Mouse (Mus musculus): Measurements from ENCODE around the gene Myom1. TPM values are rescaled to one million over a fixed set of nuclear protein-coding genes. Genes with fewer than 3 reads are reported as not detected.
A peak's percentile ranks its signal among the peaks of the same experiment; 100 is the strongest.

Gene Myom1
- polyA plus RNA-seq, 1 experiment from 2014 or later, result 1.3 TPM

DNA sequence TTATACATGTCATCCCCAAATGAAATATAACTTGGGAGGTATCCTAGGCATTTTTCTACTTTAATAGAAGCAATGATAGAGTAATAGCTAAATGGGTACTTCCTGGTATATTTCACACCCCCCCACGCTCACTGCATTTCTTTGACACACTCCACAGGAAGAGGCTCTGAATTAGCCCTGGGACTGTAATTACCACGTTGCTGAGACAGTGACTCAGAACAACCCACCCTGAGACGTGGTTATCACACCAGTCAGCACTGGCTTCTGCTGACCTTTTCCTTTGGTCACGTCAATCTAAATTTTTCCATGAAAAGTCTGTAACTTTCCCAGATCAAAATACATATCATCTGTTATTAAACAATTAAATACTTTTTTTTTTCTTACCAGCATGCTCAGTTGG, 72.0 kb downstream of the Myom1 start:
- no peak overlapping the region for H3K27ac ChIP-seq
- H3K9ac ChIP-seq, result no peak overlapping the region
- no peak overlapping the region for H3K4me2 ChIP-seq
- ATAC-seq, result no peak
- H3K4me1 ChIP-seq, result no peaks in the 10 kb centered on the region
- 65% methylated on average over 4 of the region's 4 CpGs for WGBS
- no peak overlapping the region for H3K4me3 ChIP-seq
- H3K36me3 ChIP-seq (ENCODE audit: poor library complexity, severe bottlenecking), result no peaks in the 10 kb centered on the region
- no peaks in the 10 kb centered on the region for H3K27me3 ChIP-seq
- no peaks in the 10 kb centered on the region for H3K9me3 ChIP-seq (replicated peaks)

DNA sequence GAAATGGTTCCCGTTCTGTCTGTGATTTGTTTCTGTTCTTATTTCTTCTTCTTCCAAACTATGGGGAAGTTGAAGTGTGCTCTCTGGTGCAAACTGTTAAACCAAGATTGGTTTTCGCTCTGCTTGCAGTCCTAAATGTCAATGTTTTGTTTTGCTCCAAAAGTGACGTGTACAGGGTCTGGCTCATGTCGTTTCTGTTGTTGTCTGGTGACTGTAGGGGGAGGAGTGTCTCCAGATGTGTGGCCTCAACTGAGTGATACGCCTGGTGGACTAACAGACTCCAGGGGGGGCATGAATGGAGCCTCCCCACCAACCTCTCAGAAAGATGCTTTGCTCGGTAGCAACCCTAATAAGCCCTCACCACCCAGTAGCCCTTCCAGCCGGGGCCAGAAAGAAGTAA, 79.6 kb downstream of the Myom1 start:
- no peak overlapping the region for H3K9ac ChIP-seq
- no peaks in the 10 kb centered on the region for H3K36me3 ChIP-seq (ENCODE audit: poor library complexity, severe bottlenecking)
- H3K9me3 ChIP-seq (replicated peaks), result no peaks in the 10 kb centered on the region
- no peaks in the 10 kb centered on the region for H3K4me1 ChIP-seq
- H3K27ac ChIP-seq, result no peak overlapping the region
- no peak overlapping the region for H3K4me3 ChIP-seq
- H3K27me3 ChIP-seq, result no peaks in the 10 kb centered on the region
- no peak overlapping the region for H3K4me2 ChIP-seq
- WGBS, result 67% methylated on average over 7 of the region's 7 CpGs
- ATAC-seq, result no peak

DNA sequence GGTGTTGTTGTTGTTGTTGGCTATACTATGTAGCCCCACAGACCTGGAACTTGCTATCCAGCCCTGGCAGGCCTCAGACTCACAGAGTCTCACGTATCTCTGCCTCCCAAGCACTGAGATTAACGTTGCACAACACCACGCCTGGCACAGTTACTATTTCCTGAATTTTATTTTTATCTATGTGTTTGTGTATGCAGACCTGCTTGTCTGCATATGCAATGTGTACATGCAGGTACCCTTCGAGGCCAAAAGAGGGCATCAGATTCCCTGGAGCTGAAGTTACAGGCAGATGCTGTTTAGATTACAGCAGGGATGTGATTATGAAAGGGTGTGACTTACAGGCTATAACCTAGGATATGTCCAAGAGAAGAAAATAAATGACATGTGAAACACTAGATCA, 84.5 kb downstream of the Myom1 start:
- 89% methylated on average over 4 of the region's 4 CpGs for WGBS

DNA sequence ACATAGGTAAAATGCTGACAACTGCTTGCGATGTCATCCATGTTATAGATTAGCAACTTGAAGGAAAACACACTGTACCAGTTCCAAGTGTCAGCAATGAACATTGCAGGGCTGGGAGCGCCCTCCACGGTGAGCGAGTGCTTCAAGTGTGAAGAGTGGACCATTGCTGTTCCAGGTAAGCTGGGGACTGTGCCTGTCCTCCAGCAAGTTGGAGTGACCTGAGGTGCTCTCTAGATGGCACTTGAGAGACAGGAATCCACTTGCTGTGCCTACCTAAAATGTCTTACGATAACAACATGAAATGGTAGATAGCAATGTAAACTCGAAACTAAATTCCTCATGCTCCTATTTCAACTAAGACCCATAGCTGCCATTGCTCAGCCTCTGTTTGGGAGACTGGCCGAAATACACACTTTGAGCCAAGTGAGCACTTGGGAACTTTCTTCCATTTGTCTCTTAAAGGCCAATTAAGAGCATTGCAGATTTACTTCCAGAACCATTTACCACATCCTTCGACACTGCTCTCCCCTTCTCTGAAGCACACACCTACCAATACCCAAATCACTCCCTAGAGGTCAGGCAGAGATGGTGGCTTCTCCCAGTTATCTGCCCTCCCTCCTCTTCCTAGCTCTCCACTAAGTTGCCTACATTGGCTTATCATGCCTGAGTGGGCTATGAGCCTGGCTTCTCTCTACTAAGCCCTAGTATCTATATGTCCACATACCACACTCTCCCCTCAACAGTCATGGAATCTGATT, 85.1 kb downstream of the Myom1 start:
- no peaks in the 10 kb centered on the region for H3K36me3 ChIP-seq (ENCODE audit: poor library complexity, severe bottlenecking)
- WGBS, result 88% methylated on average over 8 of the region's 8 CpGs
- no peaks in the 10 kb centered on the region for H3K27me3 ChIP-seq
- no peak overlapping the region for H3K27ac ChIP-seq
- H3K9ac ChIP-seq, result no peak overlapping the region
- no peak for ATAC-seq
- H3K4me1 ChIP-seq, result no peaks in the 10 kb centered on the region
- H3K4me2 ChIP-seq, result no peak overlapping the region
- no peak overlapping the region for H3K4me3 ChIP-seq
- H3K9me3 ChIP-seq (replicated peaks), result no peaks in the 10 kb centered on the region

More for the DNA sequence above, 84.5 kb downstream of the Myom1 start:
- no peak overlapping the region for H3K27ac ChIP-seq
- ATAC-seq, result peak; percentile 24; the same call in 1 of the 2 replicates
- H3K27me3 ChIP-seq, result no peaks in the 10 kb centered on the region
- H3K4me3 ChIP-seq, result no peak overlapping the region
- no peak overlapping the region for H3K4me2 ChIP-seq
- H3K9ac ChIP-seq, result no peak overlapping the region
- no peaks in the 10 kb centered on the region for H3K4me1 ChIP-seq
- no peaks in the 10 kb centered on the region for H3K36me3 ChIP-seq (ENCODE audit: poor library complexity, severe bottlenecking)
- H3K9me3 ChIP-seq (replicated peaks), result no peaks in the 10 kb centered on the region

DNA sequence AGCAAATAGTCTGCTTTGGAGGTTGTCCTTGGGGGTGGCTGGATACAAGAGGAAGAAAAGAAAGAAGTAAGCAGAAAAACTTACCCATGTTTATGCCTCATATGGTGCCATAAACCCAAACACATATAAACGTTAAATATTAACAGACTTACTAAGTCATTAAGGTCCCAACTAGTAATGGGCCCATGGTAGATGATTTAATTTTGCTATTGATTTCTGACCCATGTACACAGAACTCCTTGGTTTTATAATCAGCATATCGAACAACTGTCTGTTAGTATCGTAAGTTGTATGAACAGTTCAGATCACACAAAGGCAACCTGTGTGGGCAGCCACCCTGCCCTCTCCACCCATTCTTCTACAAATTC, 85.7 kb downstream of the Myom1 start:
- no peaks in the 10 kb centered on the region for H3K4me1 ChIP-seq
- no peaks in the 10 kb centered on the region for H3K27me3 ChIP-seq
- H3K9me3 ChIP-seq (replicated peaks), result no peaks in the 10 kb centered on the region
- H3K27ac ChIP-seq, result no peak overlapping the region
- WGBS, result 91% methylated on average over 3 of the region's 3 CpGs
- no peak overlapping the region for H3K4me3 ChIP-seq
- ATAC-seq, result no peak
- H3K4me2 ChIP-seq, result no peak overlapping the region
- H3K9ac ChIP-seq, result no peak overlapping the region
- no peaks in the 10 kb centered on the region for H3K36me3 ChIP-seq (ENCODE audit: poor library complexity, severe bottlenecking)

DNA sequence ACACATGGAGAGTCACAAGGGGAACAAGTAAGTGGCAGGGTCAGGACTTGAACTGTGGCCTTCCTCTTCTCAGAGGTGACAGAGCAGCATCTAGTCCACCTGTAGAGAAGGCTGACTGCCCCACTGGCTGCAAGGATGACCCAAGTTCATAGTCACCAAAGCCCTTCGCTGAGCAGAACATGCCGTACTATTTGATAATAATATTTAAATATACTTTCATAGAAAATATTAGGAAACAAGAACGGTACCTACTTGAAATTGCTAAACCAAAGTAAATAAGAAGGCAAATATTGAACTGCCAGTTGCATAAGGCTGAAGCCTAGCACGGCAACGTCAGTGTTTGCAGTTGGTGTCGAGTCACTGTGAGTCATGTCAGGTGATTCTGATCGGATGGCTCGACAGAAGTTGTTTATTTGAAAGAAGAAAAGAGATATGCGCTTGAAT, 86.6 kb downstream of the Myom1 start:
- Histone ChIP-seq H3K9me3 (replicated peaks) (no peaks in the 10 kb centered on the region), H3K4me3 (no peak overlapping the region), H3K36me3 (ENCODE audit: poor library complexity, severe bottlenecking) (no peaks in the 10 kb centered on the region), H3K4me1 (no peaks in the 10 kb centered on the region), H3K9ac (no peak overlapping the region), H3K27me3 (no peaks in the 10 kb centered on the region), H3K4me2 (no peak overlapping the region), H3K27ac (no peak overlapping the region)
- no peak for ATAC-seq
- 91% methylated on average over 9 of the region's 9 CpGs for WGBS

DNA sequence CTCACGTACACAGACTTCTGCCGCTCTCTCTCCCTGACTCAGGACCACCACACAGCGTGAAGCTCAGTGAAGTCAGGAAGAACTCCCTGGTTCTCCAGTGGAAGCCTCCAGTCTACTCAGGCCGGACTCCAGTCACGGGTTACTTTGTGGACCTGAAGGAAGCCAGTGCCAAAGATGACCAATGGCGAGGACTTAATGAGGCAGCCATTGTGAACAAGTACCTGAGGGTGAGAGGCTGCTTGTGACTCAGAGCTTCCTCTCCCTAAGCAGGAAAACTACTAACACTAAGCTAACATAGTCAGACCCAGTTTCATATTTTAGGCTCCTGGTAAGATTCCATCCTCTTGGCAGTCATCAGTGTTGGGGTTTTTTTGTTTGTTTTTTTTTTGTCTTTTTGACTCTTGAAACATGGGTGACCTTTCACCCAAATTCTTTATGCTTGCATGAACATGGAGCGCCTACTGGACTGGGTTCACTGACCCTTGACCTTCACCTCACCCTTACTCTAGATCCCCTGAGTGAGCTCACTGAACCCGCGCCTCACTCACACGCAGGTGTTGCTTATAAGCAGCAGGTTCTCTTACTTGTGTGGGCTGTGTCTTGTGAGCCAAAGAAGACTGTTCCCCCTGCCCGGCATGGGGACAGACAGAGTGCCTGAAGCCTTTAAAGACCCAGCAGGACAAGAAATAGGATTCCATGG, 87.5 kb downstream of the Myom1 start:
- H3K36me3 ChIP-seq (ENCODE audit: poor library complexity, severe bottlenecking), result no peaks in the 10 kb centered on the region
- H3K9me3 ChIP-seq (replicated peaks), result no peaks in the 10 kb centered on the region
- no peaks in the 10 kb centered on the region for H3K4me1 ChIP-seq
- ATAC-seq, result no peak
- no peaks in the 10 kb centered on the region for H3K27me3 ChIP-seq
- WGBS, result 89% methylated on average over 11 of the region's 11 CpGs
- no peak overlapping the region for H3K4me3 ChIP-seq
- H3K4me2 ChIP-seq, result no peak overlapping the region
- no peak overlapping the region for H3K9ac ChIP-seq
- no peak overlapping the region for H3K27ac ChIP-seq

DNA sequence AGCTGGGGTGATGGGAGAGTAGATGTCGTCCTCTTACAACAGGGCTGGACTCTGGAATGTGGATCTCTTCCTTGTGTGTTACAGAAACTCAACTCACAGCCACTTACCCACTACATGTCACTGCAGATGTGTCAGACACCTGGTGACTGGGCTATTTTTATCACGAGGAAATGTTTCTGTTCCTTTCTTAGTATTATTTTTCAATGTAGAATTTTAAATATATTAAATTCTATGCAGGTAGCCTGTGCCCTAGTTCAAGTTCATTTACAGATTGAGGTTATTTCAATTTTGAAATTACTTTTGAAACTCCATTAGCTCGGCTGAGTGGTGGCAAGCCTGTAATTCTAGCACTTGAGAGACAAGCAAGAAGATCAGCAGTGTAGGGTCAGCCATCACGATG, 88.6 kb downstream of the Myom1 start:
- H3K4me2 ChIP-seq, result no peak overlapping the region
- ATAC-seq, result no peak
- H3K27ac ChIP-seq, result no peak overlapping the region
- no peaks in the 10 kb centered on the region for H3K27me3 ChIP-seq
- H3K9me3 ChIP-seq (replicated peaks), result no peaks in the 10 kb centered on the region
- no peak overlapping the region for H3K4me3 ChIP-seq
- no peaks in the 10 kb centered on the region for H3K4me1 ChIP-seq
- no peak overlapping the region for H3K9ac ChIP-seq
- H3K36me3 ChIP-seq (ENCODE audit: poor library complexity, severe bottlenecking), result no peaks in the 10 kb centered on the region
- 76% methylated on average over 4 of the region's 4 CpGs for WGBS

DNA sequence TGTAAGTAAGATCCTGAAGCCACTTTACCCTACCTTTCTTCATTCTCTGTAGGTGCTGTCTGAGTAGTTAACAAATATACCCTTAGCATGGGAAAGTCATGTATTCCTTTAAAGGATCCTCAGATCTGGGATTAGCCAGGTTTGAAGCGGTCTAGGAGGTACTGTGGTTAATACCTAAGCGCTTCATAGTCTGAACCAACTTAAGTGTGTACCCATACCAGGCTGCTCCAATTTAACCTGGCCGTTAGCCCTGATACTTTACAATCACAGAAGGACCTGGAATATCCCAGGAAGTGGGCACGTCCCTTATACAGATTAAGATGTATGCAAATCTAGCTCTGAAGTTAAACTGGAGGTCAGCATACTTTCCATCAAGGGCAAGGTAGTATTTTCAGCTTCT, 89.9 kb downstream of the Myom1 start:
- WGBS, result 86% methylated on average over 4 of the region's 4 CpGs
- Histone ChIP-seq H3K9ac (no peak overlapping the region), H3K4me3 (no peak overlapping the region), H3K27ac (no peak overlapping the region), H3K9me3 (replicated peaks) (no peaks in the 10 kb centered on the region), H3K27me3 (no peaks in the 10 kb centered on the region), H3K4me2 (no peak overlapping the region), H3K4me1 (no peaks in the 10 kb centered on the region), H3K36me3 (ENCODE audit: poor library complexity, severe bottlenecking) (no peaks in the 10 kb centered on the region)
- ATAC-seq, result no peak

DNA sequence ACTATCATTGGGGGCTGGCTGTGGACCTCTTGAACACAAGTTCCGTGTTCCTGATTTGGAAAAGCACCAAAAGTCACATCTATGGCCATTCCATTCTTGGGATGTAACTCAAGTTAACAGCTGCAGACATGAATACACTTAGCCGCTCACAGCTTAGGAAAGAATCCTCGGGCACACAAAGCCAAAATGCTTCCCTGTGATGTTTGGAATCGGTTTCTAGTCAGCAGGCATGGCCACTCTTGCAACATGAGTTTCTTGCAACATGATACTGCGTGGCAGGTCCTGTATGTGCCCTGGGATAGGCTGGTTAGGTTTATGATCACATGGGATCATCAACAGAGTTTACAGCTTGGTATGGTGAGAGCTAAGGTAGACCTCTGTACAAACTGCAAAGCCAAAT, 91.4 kb downstream of the Myom1 start:
- Histone ChIP-seq H3K9me3 (replicated peaks) (no peaks in the 10 kb centered on the region), H3K27ac (no peak overlapping the region), H3K36me3 (ENCODE audit: poor library complexity, severe bottlenecking) (no peaks in the 10 kb centered on the region), H3K4me1 (no peaks in the 10 kb centered on the region), H3K4me2 (no peak overlapping the region), H3K9ac (no peak overlapping the region), H3K4me3 (no peak overlapping the region), H3K27me3 (no peaks in the 10 kb centered on the region)
- ATAC-seq, result no peak
- WGBS, result 82% methylated on average over 5 of the region's 5 CpGs

DNA sequence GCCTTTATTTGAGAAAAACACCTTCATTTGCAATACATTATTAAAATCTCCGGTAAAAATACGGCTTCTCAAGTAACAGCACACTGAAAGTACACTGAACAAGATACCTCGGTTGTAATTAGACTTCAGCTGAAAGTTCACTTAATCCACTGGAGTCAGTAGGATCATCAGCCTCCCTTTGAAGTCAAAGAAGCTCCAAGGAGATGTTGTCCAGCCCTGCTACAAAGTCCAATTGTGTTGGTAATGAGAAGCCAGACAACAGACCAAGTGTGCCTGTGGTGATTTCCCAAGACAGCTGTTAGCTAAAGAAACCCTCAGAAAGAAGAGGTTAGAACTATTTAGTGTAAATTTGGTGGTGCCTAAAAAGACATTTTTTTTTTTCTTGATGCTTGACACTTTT, 92.0 kb downstream of the Myom1 start:
- Histone ChIP-seq H3K27ac (no peak overlapping the region), H3K27me3 (no peaks in the 10 kb centered on the region), H3K4me3 (no peak overlapping the region), H3K4me1 (no peaks in the 10 kb centered on the region), H3K9ac (no peak overlapping the region), H3K36me3 (ENCODE audit: poor library complexity, severe bottlenecking) (no peaks in the 10 kb centered on the region), H3K9me3 (replicated peaks) (no peaks in the 10 kb centered on the region), H3K4me2 (no peak overlapping the region)
- no peak for ATAC-seq
- WGBS, result 33% methylated on average over 3 of the region's 3 CpGs

DNA sequence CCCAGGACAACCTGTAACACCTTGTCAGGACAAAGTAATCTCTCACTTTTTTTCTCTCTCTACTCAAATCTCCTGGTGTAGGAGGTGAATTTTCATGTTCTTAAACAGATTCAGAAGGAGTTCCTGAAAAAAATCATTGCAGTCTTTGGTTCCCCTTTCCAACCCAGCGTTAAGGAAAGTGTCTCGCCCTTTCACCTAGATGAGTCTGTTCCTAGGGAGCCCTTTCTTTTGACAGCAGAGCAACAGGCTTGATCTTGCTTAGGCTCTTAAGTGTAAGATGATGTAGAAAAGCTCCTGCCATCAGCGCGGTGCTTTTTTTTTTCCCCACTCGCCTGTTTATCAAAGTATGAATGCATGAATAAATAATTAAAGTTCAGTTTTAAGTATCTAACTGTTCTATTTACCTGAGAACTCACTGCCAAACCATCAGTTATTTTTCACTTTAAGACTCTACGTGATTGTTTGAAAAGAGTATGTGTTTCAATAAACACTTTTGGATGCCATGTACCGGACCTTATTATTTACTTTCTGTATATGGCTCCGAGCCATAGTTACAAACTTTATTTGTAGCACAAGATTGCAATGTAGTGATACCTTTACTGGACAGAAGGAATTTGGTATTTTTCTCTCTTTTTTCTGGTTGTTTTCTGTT, 94.2 kb downstream of the Myom1 start:
- no peak overlapping the region for H3K4me3 ChIP-seq
- 92% methylated on average over 8 of the region's 8 CpGs for WGBS
- no peaks in the 10 kb centered on the region for H3K9me3 ChIP-seq (replicated peaks)
- H3K9ac ChIP-seq, result no peak overlapping the region
- no peak for ATAC-seq
- no peak overlapping the region for H3K4me2 ChIP-seq
- H3K4me1 ChIP-seq, result no peaks in the 10 kb centered on the region
- H3K36me3 ChIP-seq (ENCODE audit: poor library complexity, severe bottlenecking), result no peaks in the 10 kb centered on the region
- no peaks in the 10 kb centered on the region for H3K27me3 ChIP-seq
- H3K27ac ChIP-seq, result no peak overlapping the region

All from forebrain, embryonic 13.5 days (tissue).